Mouse (Mus musculus): Measurements from ENCODE around the gene Commd2. TPM values are rescaled to one million over a fixed set of nuclear protein-coding genes. Genes with fewer than 3 reads are reported as not detected.

Gene Commd2
- 21.5 and 34.9 TPM in 2 replicates for total RNA-seq (2014; rRNA removed)
- polyA plus RNA-seq (2015; fragmentation: Nextera tagmentation; extraction: Ambion mirVana), result 72.6 and 76.4 TPM in 2 replicates

DNA sequence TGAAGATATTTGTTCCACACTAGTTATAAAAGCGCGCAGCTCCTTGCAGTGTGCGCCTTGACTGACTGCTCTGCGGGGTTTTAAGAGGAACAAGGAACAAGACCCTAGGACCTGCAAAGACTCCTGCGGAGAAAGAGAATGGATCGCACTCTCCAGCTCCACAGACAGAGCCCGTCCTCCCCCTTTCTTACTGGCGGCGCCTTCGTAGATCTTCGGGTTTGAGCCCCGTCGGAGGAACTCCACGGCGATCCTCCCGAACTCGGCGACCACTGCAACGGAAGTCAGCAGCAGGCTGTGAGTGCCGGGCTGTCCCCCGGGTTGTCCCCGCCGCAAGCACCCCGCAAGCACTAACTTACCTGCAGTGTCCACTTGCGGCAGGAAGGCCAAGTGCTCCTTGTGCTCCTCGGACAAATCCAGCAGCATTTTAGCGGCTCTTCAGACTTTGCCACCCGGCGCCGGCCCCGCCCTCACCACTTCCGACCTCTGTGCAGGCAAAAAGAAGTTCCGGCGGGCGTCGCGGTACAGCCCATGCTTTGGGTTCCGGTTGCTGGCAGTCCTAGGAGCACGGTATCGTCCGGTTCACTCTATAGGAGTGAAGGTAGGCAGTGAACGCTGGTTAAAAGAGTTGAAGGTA, at the start of gene Commd2:
Gene Commd2 (minus strand): TSS at position 485 of the 634 bp plus-strand sequence.
- no peak; the same call in 1 of the 2 replicates for TF ChIP-seq CTCF (IDR thresholded peaks at IDR 0.05)
- DNase-seq (ENCODE audit: low spot score), result peak; percentile 89
- Histone ChIP-seq H3K4me3 (ENCODE audit: low read depth, low read length) (peak within 1 kb of the TSS; percentile 74), H3K27me3 (ENCODE audit: insufficient read depth, low read length) (no peaks in the 10 kb centered on the region), H3K36me3 (ENCODE audit: insufficient read depth, low read length) (no peaks in the 10 kb centered on the region; the same call in 1 of the 2 replicates), H3K4me1 (ENCODE audit: insufficient read depth, low read length) (no peaks in the 10 kb centered on the region), H3K9ac (replicated peaks; ENCODE audit: low read length, poor library complexity, severe bottlenecking) (peak within 1 kb of the TSS; percentile 68), H3K4me2 (ENCODE audit: low read depth, low read length, poor library complexity, severe bottlenecking) (peak within 1 kb of the TSS; percentile 66), H3K27ac (ENCODE audit: low read depth, low read length) (peak within 1 kb of the TSS; percentile 62), H3K9me3 (ENCODE audit: low read length) (no peaks in the 10 kb centered on the region)
- ATAC-seq (ENCODE audit: low FRiP score), result peak; percentile 98
- under 1% methylated on average over 42 of the region's 42 CpGs for WGBS

DNA sequence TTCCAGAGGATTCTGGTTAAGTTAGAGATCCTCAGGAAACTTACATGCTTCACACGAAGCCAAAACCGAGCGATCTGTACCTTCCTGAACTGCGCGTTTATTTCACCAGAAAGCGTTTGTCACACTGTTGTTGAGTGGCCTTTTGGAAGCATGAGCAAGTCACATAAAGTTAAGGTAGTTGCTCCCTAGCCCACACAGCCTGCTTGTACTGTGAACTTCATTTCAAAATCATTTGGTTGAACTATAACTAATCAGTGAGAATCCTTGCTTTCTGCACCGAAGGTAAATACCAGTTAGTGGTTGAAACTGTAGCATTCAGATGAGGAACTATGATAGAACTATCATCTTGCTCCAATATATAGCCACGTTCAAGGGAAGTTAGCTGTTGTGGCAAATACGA, 45.3 kb upstream of the Commd2 start:
- H3K4me2 ChIP-seq (ENCODE audit: low read depth, low read length, poor library complexity, severe bottlenecking), result no peak overlapping the region
- no peak overlapping the region for H3K4me3 ChIP-seq (ENCODE audit: low read depth, low read length)
- H3K9me3 ChIP-seq (ENCODE audit: low read length), result no peaks in the 10 kb centered on the region
- 96% methylated on average over 9 of the region's 9 CpGs for WGBS
- ATAC-seq (ENCODE audit: low FRiP score), result no peak
- TF ChIP-seq CTCF (IDR thresholded peaks at IDR 0.05), result no peak
- no peak for DNase-seq (ENCODE audit: low spot score)
- H3K27me3 ChIP-seq (ENCODE audit: insufficient read depth, low read length), result no peaks in the 10 kb centered on the region
- H3K36me3 ChIP-seq (ENCODE audit: insufficient read depth, low read length), result no peaks in the 10 kb centered on the region
- H3K4me1 ChIP-seq (ENCODE audit: insufficient read depth, low read length), result no peaks in the 10 kb centered on the region
- no peak overlapping the region for H3K27ac ChIP-seq (ENCODE audit: low read depth, low read length)
- no peak overlapping the region for H3K9ac ChIP-seq (replicated peaks; ENCODE audit: low read length, poor library complexity, severe bottlenecking)

DNA sequence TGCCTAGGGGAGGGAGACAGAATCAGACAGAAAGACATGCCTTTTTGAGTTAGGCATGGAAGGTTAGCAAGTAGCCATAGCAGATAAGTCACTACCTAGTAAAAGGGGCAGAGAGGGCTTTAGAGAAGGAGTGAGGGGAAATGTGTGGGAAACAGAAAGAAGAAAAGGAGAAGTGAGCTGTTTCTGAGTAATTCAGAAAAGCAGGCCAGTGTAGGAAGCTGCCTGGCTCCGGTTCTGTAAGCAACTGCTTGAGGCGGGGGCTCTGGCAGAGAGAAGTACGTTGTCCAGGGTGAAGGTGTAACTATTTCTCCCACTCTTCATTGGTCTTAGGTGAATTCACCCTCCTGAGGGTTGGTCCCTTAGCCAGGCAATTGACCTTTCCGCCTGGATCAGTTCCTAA, 44.7 kb upstream of the Commd2 start:
- WGBS, result 95% methylated on average over 4 of the region's 4 CpGs
- TF ChIP-seq CTCF (IDR thresholded peaks at IDR 0.05), result no peak
- no peak for ATAC-seq (ENCODE audit: low FRiP score)

DNA sequence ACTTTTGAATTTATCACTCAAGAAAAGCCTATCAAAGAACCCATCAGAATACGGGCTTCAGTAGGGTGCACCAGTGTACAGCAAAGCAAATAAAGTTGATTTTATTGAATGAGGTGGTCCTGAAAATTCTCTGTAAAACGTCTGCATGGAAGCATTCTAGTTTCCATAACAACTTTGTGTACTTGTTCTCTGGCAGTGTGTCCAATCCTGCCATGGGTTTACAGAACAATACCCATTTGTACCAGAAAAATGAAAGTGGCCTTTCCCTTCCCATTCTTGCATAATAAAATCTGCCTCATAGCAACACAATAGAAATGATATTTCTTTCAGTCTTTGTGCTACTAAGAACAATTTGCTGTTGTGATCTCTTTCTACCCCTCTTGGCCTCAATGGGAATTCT, 41.2 kb upstream of the Commd2 start, which contains the start of gene Ankub1:
Gene Ankub1 (minus strand): TSS at position 81 of the 400 bp plus-strand sequence.
- WGBS, result 29% methylated on average over 2 of the region's 2 CpGs
- peak; percentile 11 for DNase-seq (ENCODE audit: low spot score)
- H3K4me2 ChIP-seq (ENCODE audit: low read depth, low read length, poor library complexity, severe bottlenecking), result no peak within 1 kb of the TSS

More for the DNA sequence above, 44.7 kb upstream of the Commd2 start:
- H3K9ac ChIP-seq (replicated peaks; ENCODE audit: low read length, poor library complexity, severe bottlenecking), result no peak overlapping the region
- no peak overlapping the region for H3K27ac ChIP-seq (ENCODE audit: low read depth, low read length)
- H3K4me2 ChIP-seq (ENCODE audit: low read depth, low read length, poor library complexity, severe bottlenecking), result no peak overlapping the region
- H3K36me3 ChIP-seq (ENCODE audit: insufficient read depth, low read length), result no peaks in the 10 kb centered on the region
- H3K9me3 ChIP-seq (ENCODE audit: low read length), result no peaks in the 10 kb centered on the region
- DNase-seq (ENCODE audit: low spot score), result no peak
- no peaks in the 10 kb centered on the region for H3K4me1 ChIP-seq (ENCODE audit: insufficient read depth, low read length)
- H3K27me3 ChIP-seq (ENCODE audit: insufficient read depth, low read length), result no peaks in the 10 kb centered on the region
- no peak overlapping the region for H3K4me3 ChIP-seq (ENCODE audit: low read depth, low read length)

DNA sequence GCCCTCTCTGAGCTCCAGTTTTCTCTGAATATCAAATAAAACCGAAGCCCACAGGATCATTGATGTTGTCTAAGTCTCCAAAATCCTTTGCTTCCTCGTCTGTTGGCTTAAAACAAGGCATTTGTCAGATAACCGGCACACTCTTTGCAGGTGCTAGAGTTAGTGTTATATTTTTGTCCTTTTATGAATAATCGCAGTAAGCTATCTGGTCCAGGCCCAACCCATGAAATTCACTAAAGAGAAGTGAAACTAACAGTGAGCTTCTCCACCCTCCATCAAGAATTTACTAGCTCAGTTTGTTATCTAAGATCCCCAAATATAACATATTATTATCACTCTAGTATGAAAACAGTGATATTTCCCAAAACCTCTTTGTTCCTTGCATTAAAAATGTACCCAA, 40.3 kb upstream of the Commd2 start:
- Histone ChIP-seq H3K9me3 (ENCODE audit: low read length) (no peaks in the 10 kb centered on the region), H3K9ac (replicated peaks; ENCODE audit: low read length, poor library complexity, severe bottlenecking) (no peak overlapping the region), H3K27me3 (ENCODE audit: insufficient read depth, low read length) (no peaks in the 10 kb centered on the region), H3K27ac (ENCODE audit: low read depth, low read length) (no peak overlapping the region), H3K36me3 (ENCODE audit: insufficient read depth, low read length) (no peaks in the 10 kb centered on the region), H3K4me1 (ENCODE audit: insufficient read depth, low read length) (no peaks in the 10 kb centered on the region), H3K4me2 (ENCODE audit: low read depth, low read length, poor library complexity, severe bottlenecking) (no peak overlapping the region), H3K4me3 (ENCODE audit: low read depth, low read length) (no peak overlapping the region)
- no peak for DNase-seq (ENCODE audit: low spot score)
- ATAC-seq (ENCODE audit: low FRiP score), result no peak
- TF ChIP-seq CTCF (IDR thresholded peaks at IDR 0.05), result no peak
- WGBS, result 86% methylated on average over 4 of the region's 4 CpGs

More for the DNA sequence above, 41.2 kb upstream of the Commd2 start, which contains the start of gene Ankub1:
- no peak for TF ChIP-seq CTCF (IDR thresholded peaks at IDR 0.05)
- Histone ChIP-seq H3K9ac (replicated peaks; ENCODE audit: low read length, poor library complexity, severe bottlenecking) (no peak within 1 kb of the TSS), H3K27me3 (ENCODE audit: insufficient read depth, low read length) (no peaks in the 10 kb centered on the region), H3K27ac (ENCODE audit: low read depth, low read length) (no peak within 1 kb of the TSS), H3K9me3 (ENCODE audit: low read length) (no peaks in the 10 kb centered on the region), H3K36me3 (ENCODE audit: insufficient read depth, low read length) (no peaks in the 10 kb centered on the region), H3K4me1 (ENCODE audit: insufficient read depth, low read length) (no peaks in the 10 kb centered on the region), H3K4me3 (ENCODE audit: low read depth, low read length) (no peak within 1 kb of the TSS)
- no peak for ATAC-seq (ENCODE audit: low FRiP score)

DNA sequence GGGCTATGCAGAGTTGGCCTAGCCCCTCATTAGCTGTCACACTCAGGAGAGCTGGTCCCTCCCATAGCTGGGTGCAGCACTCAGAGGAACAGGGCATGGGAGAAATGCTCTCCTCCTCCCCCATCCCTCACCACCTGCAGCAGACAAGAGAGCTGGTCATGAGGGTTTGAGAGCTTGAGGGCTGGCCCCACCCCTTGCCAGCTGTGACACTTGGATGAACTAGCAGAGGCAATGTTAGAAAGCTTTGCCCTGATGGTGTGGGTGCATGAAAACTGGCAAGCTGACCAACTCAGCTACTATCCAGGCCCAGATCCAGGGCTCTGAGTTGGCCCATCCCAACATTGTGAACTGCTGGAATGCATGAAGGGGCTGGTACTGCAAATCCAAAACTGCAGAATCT, 26.3 kb upstream of the Commd2 start:
- no peak overlapping the region for H3K27ac ChIP-seq (ENCODE audit: low read depth, low read length)
- H3K9ac ChIP-seq (replicated peaks; ENCODE audit: low read length, poor library complexity, severe bottlenecking), result no peak overlapping the region
- H3K27me3 ChIP-seq (ENCODE audit: insufficient read depth, low read length), result no peaks in the 10 kb centered on the region
- DNase-seq (ENCODE audit: low spot score) (no peak), ATAC-seq (ENCODE audit: low FRiP score) (no peak; the same call in 1 of the 2 replicates)
- no peaks in the 10 kb centered on the region for H3K4me1 ChIP-seq (ENCODE audit: insufficient read depth, low read length)
- no peaks in the 10 kb centered on the region for H3K9me3 ChIP-seq (ENCODE audit: low read length)
- no peak for TF ChIP-seq CTCF (IDR thresholded peaks at IDR 0.05)
- no peak overlapping the region for H3K4me2 ChIP-seq (ENCODE audit: low read depth, low read length, poor library complexity, severe bottlenecking)
- H3K4me3 ChIP-seq (ENCODE audit: low read depth, low read length), result no peak overlapping the region
- H3K36me3 ChIP-seq (ENCODE audit: insufficient read depth, low read length), result no peaks in the 10 kb centered on the region

All from midbrain, postnatal 0 days (tissue).